Mouse (Mus musculus) G1E (cell line): ENCODE measurements around the gene Pfdn2.

Experiments used
- CTCF ChIP-seq: IDR thresholded peaks from 2 replicates; pipeline ENCODE4 v1.5.1; 2012; ENCODE audit warnings: low read depth, low read length, inconsistent platforms, mixed read lengths
- GATA1 ChIP-seq: IDR thresholded peaks from 2 replicates; pipeline ENCODE4 v1.6.1; 2012; ENCODE audit warnings: borderline replicate concordance, low read length, inconsistent platforms, mixed read lengths
- POLR2AphosphoS5 ChIP-seq: IDR thresholded peaks from 2 replicates; pipeline ENCODE4 v1.6.1; 2012; ENCODE audit warnings: low read depth, low read length, inconsistent platforms; ENCODE audit not compliant: insufficient replicate concordance
- TAL1 ChIP-seq: conservative IDR thresholded peaks from 2 replicates; pipeline ENCODE4 v1.6.1; 2012; ENCODE audit warnings: low read depth, low read length, inconsistent platforms, mixed read lengths

DNA sequence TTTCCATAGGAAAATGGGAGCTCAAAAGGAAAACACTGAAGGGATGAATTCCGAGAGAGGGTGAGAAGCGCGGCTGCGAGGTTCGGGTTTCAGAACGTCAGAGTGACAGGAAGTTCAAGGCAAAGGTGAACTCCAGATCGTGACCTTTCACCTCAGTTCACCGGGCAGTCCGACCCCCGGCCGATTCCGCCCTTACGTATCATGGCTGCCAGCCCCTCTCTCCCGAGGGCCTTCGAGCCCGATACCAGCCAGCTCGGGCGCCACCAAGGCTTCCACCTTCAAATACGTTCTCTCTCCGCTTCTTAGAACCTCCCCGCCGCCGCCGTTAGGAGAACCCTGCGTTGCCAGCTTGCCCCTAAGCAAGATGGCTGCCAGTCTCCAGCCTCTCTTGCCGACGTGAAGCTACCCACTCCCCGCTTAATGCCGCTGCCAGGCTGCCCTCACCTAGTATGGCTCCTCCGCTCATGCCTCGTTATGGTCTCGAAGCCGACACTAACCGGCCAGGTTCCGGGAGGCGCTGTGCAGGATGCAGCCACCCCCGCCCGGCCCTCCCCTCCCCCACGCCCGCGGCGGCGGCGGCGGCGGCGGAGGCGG, 16.5 kb upstream of the Pfdn2 start, which contains the start of gene Dedd:
- no peak for TF ChIP-seq CTCF
- no peak for TF ChIP-seq GATA1
- TF ChIP-seq POLR2AphosphoS5 = no peak
- TF ChIP-seq TAL1 = no peak
